Mouse (Mus musculus): Measurements from ENCODE around the gene Lyrm2.

DNA sequence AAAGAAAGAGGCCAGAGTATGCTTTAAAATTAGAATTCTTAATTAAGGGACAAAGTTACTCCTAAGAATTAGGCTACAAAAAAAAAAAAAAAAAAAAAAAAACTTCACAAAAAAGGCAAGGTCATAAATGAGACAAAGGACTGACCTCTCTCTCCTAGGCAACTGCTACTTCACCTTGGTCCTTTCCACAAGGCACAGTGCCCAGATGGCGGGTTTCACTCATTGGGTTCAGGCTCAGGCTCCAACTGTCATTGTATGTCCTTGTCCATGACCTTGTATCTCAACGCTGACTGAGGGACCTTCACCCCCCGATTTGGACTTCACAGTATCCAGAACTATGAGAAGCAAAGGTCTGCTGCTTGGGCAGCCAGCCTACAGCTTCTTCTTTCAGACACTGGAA, 38.3 kb downstream of the Lyrm2 start:
- no peak for TF ChIP-seq POLR2A (IDR thresholded peaks at IDR 0.05; ENCODE audit: extremely low read depth, insufficient read depth, low read length)
- TF ChIP-seq CTCF (IDR thresholded peaks at IDR 0.05; ENCODE audit: low read depth, low read length) = no peak
